Mouse (Mus musculus) left cerebral cortex, adult 2 months (tissue): ENCODE measurements around the gene Tlnrd1. TPM values are rescaled to one million over a fixed set of nuclear protein-coding genes. Genes with fewer than 3 reads are reported as not detected.

Experiments
- DNase-seq, 2 experiments: peaks; one replicate each; pipeline ENCODE4 v3.0.0; 2021 to 2022; ENCODE audit warnings: low spot score in 2 of 2, mixed read lengths in 1 of 2; ENCODE audit errors: extremely low spot score in 1 of 2
- H3K27ac ChIP-seq: fragments of 200-600 bp; 2 replicates; pipeline ENCODE4 v1.8.1; 2022
- H3K4me3 ChIP-seq: fragments of 200-600 bp; 2 replicates; pipeline ENCODE4 v1.8.1; 2022
- CTCF ChIP-seq: fragments of 200-600 bp; IDR thresholded peaks from 2 replicates; pipeline ENCODE4 v1.8.1; 2022; ENCODE audit warnings: antibody characterized with exemption, mild to moderate bottlenecking, moderate library complexity
- intact Hi-C: fragments of 180-260 bp; cut with DNase I; formaldehyde crosslinking; loops from one replicate; pipeline ENCODE4 v1.15.1; 2025
- long read RNA-seq, 2 experiments: library from polyadenylated mRNA; stranded (forward); transcript quantifications; one replicate each; pipeline ENCODE4 v2.0.0; 2021; ENCODE audit warnings: borderline mapping rate in 2 of 2
- total RNA-seq, 2 experiments: library from RNA; stranded (reverse); gene quantifications; 2 replicates each; pipeline ENCODE4 v1.2.3; 2021

Tlnrd1 gene
- 10 to 100 TPM; 22.8 to 26.9 TPM for total RNA-seq
- long read RNA-seq, experiment 1, full-length matches to known transcripts = 92 of 93 reads
- long read RNA-seq, experiment 1, partial matches to known transcripts = 0 of 93 reads
- long read RNA-seq, experiment 1, other reads (novel, unspliced or antisense) = 1 of 93 reads
- long read RNA-seq, experiment 2, full-length matches to known transcripts = 83 of 83 reads
- long read RNA-seq, experiment 2, partial matches to known transcripts = 0 of 83 reads
- long read RNA-seq, experiment 2, other reads (novel, unspliced or antisense) = 0 of 83 reads

DNA sequence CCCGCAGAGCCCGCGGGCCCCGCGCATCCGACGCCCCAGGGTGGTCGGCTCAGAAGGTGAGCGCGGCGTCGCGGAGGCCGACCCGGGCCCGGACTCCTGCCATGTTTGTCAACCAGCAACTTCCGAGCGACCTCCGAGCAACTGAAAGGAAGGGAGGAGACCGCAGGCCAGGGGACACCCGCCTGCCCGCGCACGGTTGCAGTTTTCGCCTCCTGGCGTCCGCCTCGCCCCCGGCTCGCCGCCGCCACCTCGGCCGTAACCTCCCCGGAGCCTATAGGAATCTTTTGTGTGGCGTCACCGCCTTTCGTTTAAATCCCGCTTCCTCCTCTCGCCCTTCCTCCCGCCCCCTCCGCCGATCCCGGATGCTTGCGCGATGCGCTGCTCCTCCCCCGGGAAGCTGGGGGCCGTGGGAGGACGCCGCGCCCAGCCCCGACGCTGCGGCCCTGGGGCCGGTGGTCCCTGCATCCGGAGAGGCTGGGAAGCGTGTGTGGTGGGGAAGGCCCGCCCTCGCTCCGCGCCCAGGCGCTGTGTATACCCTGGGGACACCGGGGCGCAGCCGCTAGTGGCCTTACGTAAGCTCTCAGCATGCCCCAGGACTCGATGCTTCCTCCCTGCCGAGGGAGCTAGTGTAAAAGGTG lies at the start of gene Tlnrd1, which contains the start of gene Mesd:
Tlnrd1 (minus strand) TSS at position 285 of the 638 bp plus-strand sequence.
Mesd (plus strand) TSS at position 446 of the 638 bp plus-strand sequence.
- Histone ChIP-seq H3K4me3 (peak within 1 kb of the TSS; percentile 78), H3K27ac (peak within 1 kb of the TSS; percentile 97)
- DNase-seq = peak; percentile 89 to 90
- no peak; the same call in 1 of the 2 replicates for TF ChIP-seq CTCF
- intact Hi-C loops = loop anchor here (2.0 kb wide), 1 partner anchor 69 kb away; no protein-coding TSS in a partner anchor

DNA sequence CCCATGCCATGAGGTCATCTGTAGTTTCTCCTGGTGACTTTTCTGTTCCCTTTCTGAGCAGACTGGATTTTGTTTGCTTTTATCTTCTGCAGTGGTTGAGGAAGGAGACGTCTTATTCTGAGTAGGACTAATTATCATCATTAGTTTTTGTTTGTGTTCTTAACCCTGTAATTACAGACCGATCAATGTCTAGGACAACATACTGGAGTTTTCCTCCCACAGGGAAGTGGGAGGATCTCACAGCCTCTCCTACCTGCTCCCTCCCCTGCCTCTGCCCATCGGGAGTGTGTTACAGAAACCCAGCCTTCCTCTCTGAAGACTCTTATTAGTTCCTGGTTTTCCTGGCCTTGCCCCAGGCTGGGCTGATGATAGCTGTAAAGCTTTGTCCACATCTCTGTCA lies 37.5 kb upstream of the Tlnrd1 start:
- no peak for DNase-seq
- intact Hi-C loops = no loop called here
- Histone ChIP-seq H3K4me3 (no peak overlapping the region), H3K27ac (no peak overlapping the region)
- TF ChIP-seq CTCF = no peak

DNA sequence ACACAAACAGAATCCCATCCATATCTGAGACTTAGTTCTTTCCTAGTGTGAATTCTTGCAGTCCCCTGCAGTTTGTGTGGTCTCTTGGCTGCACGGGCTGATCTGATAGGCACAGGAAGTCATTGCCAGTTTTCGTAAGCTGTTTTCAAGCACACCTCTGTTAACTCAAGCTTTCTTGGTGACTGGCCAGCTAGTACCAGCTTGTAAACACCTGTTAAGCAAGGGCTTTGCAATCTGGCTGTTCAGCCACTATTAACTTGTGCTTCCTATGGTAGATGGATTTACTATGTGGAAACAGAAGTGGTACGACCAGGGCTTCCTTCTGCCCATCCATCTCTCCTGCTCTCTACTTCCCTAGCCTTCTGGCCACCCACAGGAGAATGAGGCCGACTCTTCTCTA lies 36.1 kb upstream of the Tlnrd1 start:
- Histone ChIP-seq H3K4me3 (no peak overlapping the region), H3K27ac (no peak overlapping the region)
- TF ChIP-seq CTCF = no peak
- DNase-seq = no peak
- intact Hi-C loops = no loop called here

DNA sequence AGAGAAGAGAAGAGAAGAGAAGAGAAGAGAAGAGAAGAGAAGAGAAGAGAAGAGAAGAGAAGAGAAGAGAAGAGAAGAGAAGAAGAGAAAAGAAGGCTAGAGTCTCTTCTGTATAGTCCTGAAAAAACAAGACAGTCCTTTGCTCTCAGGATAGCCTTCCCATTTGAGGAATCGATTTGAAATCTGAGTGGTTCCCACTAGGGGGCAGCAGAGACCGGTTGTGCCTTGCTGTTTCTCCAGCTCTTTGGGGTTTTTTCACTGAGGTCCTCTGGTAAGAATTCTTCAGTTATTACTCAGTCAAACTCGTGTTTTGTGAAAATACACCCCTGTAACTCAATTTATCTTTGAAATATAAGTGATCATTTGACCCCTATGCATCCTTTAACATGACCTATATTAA lies 30.5 kb upstream of the Tlnrd1 start:
- peak; percentile 83 to 90 for DNase-seq
- Histone ChIP-seq H3K27ac (no peak overlapping the region), H3K4me3 (no peak overlapping the region)
- peak; percentile 93 for TF ChIP-seq CTCF
- intact Hi-C loops = loop anchor here (1.0 to 5.0 kb wide), 3 partner anchors 172 to 443 kb away; partner anchors contain the start of gene Cemip

DNA sequence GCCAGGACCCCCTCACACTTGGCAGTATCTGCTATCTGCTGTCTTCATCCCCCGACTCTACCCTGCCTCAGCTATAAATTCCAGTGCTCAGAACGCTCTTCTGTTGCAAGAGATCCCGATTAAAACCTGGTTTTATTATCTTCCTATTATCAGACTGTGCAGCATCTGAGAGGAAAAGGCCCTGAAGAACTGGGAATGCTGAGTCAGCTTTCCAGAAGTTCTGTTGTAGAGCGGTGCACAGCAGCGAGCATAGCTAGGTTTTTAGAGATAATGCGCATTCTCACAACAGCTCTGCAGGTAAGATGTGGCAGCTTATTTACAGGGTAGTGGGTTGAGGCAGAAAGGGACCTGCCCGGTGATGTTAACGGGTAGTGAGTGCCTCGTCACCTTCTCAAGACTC lies 29.9 kb upstream of the Tlnrd1 start:
- Histone ChIP-seq H3K4me3 (no peak overlapping the region), H3K27ac (no peak overlapping the region)
- DNase-seq = no peak
- intact Hi-C loops = loop anchor here (1.0 to 5.0 kb wide), 3 partner anchors 172 to 443 kb away; partner anchors contain the start of gene Cemip
- no peak for TF ChIP-seq CTCF

DNA sequence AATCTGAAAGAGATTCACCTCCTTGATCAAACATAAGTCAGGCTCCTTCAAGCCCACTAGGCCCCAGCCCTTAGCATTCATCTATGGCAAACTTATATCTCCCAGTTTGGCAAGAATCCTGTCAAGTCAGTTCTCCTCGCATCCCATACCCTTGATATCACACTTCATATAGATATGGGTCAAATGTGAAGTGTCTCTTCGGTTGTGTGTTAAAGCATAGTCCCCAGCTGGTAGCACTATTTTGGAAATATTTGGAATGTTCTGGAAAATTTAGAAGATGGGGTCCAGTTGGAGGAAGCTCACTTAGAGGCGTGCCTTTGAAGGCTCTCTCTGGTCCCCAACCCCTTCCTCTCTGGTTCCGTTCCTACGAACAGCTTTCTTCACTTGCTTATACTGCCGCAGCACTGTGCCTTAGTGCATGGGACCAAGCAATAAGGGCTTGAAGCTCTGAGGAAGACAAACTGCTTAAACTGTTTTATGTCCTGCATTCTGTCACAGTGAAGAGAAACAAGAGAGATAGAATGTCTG lies 29.4 kb upstream of the Tlnrd1 start:
- intact Hi-C loops = loop anchor here (5.0 kb wide), 2 partner anchors 359 to 444 kb away; no protein-coding TSS in a partner anchor
- no peak for DNase-seq
- no peak for TF ChIP-seq CTCF
- Histone ChIP-seq H3K27ac (no peak overlapping the region), H3K4me3 (no peak overlapping the region)

DNA sequence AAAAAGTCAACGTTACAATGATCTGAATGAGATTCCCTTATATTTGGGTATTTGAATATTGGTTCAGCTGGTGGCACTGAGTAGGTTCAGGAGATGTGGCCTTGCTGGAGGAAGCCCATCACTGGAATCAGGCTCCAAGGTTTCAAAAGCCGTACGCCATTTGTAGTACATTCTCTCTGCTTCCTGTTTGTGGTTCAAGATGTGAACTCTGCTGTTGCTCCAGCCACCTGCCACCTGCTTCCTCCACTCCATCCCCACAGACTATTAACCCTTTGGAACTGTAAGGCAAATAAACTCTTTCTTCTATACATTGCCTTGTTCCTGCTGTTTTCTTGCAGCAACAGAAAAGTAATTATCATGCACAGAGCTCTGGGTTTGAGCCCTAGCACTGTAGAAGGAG lies 27.8 kb upstream of the Tlnrd1 start:
- H3K4me3 ChIP-seq = no peak overlapping the region
- no peak for DNase-seq
- intact Hi-C loops = loop anchor here (5.0 kb wide), 2 partner anchors 360 to 445 kb away; no protein-coding TSS in a partner anchor
- no peak for TF ChIP-seq CTCF
- no peak overlapping the region for H3K27ac ChIP-seq

DNA sequence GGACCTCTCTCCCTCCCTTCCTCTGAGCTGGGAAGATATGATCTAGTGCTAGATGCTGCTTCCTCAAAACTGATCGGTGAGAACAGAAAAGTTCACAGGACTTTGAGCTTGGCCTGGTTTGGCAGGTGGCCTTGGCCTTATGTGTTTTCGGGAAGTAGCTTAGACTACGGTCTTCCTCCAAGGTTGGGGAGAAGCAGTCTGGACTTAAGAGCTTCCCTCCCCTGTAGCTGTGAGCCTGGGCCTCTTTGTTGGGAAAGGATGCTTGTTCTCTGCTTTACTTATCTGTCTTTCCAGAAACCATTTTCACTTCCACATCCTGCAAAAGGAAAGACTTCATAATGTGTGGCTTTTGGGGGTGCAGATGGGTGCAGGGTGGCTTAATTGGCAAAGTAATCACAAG lies 20.7 kb upstream of the Tlnrd1 start:
- intact Hi-C loops = no loop called here
- DNase-seq = no peak
- no peak for TF ChIP-seq CTCF
- Histone ChIP-seq H3K4me3 (no peak overlapping the region), H3K27ac (no peak overlapping the region)

DNA sequence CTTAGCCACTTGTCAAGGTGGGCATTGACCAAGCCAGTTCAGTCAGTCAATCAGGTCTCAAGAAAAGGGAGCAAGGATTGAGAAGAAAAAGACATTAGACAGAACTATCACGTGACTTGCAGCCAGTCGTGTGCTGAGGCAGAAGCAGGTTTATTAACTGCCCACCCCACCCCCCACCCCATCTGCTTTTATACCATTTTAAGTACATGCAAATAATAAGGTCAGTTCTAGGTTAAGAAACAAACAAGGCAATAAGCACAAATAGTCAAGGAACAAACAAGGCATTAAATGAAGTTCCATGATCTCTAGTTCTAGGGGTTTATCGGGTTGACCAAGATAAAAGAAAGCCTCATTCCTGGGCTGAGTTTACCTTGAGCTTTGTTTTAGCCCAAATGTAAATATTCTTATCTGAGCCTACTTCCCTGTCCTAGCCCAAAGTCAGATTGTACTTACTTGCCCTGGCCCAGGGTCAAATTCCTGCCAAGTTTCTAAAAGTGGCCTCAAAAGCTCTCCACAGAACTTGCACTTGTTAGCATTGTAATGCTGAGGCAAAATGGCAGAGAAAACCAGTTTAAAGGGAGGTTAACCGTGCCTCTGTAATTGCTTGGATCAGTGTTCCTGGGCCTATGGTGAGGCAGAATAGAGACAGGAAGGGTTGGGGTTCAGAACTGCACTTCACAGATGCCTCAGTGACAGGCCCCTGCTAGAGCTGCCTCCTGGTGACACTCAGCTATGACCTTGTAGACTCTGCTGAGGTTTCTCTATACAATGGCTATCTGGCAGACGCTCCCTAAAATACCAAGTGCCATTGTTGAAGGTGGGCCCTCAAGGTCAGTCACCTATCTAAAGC lies 18.4 kb upstream of the Tlnrd1 start:
- intact Hi-C loops = loop anchor here (1.0 kb wide), 1 partner anchor 8 kb away; no protein-coding TSS in a partner anchor
- TF ChIP-seq CTCF = no peak
- no peak overlapping the region for H3K4me3 ChIP-seq
- H3K27ac ChIP-seq = no peak overlapping the region
- no peak for DNase-seq

DNA sequence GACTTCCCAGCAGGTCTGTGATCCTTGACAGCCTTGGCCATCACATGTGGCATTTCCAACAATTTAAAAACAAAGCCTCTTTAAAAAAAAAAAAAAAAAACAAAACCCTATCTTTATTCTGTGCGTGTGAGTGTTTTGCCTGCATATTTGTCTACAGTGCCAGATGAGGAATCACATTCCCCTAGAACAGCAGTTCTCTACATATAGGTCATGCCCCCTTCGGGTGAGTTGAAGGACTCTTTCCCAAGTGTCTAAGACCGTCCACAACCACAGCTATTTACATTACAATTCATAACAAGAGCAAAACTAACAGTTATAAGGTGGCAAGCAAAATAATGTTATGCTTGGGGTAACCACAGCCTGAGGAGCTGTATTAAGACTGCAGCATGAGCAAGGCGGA lies 17.3 kb upstream of the Tlnrd1 start:
- no peak overlapping the region for H3K27ac ChIP-seq
- no peak for TF ChIP-seq CTCF
- DNase-seq = no peak
- intact Hi-C loops = no loop called here
- H3K4me3 ChIP-seq = no peak overlapping the region

DNA sequence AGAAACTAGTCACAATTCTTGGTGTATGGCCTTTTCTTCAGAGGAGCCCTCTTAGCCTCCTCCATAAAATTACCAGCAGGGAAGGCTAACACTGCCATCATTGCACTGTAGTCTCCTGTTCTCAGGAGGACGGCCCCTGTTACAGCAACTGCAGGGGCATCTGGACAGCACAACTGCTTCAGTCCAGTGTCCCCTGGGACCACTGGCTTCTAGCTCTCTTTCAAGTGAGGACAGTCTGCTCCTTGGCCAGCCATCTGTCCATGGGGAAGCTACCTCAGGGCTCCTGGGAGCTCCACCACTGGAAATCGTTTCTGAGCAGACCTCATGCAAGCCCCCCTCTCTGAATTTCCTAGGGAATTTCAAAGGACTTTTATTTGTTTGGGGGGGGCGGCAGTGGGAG lies 16.4 kb upstream of the Tlnrd1 start:
- H3K27ac ChIP-seq = no peak overlapping the region
- no peak for DNase-seq
- intact Hi-C loops = no loop called here
- no peak overlapping the region for H3K4me3 ChIP-seq
- TF ChIP-seq CTCF = no peak

DNA sequence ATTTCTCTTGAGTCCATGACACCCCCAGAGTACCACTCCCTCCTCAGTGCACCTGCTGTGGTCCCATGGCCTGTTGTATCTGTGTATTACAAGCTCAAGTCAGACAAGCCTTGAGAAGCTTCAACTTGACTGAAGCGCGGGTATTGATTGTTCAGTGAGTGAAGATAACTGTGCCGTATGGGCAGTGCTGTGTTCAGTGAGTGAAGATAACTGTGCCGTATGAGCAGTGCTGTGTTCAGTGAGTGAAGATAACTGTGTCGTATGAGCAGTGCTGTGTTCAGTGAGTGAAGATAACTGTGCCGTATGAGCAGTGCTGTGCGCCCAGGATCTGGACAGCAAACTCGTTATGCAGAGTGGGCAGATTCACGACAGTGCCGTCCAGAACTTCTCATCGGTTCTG lies 14.2 kb upstream of the Tlnrd1 start:
- DNase-seq = no peak
- Histone ChIP-seq H3K4me3 (no peak overlapping the region), H3K27ac (no peak overlapping the region)
- intact Hi-C loops = no loop called here
- no peak for TF ChIP-seq CTCF
